Mouse (Mus musculus): ENCODE measurements around the gene Pde6h.

Gene Pde6h

DNA sequence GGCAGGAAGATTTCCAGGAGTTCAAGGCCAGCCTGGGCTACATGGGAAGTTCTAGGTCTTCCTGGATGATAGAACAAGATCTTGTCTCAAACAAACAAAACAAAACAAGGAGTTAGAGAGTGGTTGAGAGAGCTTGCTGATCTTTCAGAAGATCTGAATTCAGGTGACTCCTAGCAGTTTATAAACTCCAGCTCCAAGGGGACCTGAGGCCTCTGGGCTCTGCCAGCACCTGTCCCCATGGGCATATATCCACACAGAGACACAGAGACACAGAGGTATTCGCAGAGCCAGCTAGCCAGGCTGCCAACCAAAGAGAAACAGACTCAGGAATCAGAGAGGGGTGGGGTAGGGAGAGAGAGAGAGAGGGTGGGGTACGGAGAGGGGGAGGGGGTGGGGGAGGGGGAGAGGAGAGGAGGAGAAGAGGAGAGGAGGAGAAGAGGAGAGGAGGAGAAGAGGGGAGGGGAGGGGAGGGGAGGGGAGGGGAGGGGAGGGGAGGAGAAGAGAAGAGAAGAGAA lies 10.8 kb upstream of the Pde6h start:
- DNase-seq (ENCODE audit: low spot score) = no peak

DNA sequence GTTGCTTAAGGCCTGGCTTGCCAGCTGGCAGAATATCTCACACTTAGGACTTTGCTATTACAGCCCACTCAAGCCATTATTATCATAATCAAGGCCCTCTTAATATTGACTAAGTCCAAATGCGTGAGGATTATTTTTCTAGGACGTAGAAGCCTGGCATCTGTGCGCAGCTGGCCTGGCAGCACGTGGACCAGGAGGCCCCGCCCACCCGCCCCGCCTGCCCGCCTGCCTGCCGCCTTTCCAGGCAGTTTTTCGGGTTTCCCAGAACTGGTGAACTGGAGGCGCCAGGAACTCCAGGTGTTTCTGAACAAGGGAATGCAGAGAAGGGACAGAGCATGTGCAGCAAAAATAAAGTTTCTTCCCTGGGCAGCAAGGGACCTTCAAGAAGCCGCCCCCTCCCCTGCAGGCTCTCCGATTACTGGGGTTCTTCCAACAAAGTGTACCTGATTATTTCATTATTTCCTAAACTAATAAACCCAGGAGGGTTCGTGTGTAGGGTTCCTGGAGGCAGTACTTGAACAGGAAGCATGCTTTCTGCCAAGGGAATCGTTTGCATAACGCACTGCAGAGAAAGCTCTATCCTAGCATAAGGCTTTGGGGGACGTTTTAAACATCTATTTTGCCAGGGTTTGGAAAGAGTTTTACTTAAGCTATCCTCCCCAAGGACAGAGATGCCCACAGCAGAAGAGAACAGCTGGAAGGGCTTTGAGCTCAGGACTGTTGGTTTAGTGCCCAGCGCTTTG lies 10.1 kb upstream of the Pde6h start:
- peak; percentile 25 for DNase-seq (ENCODE audit: low spot score)

DNA sequence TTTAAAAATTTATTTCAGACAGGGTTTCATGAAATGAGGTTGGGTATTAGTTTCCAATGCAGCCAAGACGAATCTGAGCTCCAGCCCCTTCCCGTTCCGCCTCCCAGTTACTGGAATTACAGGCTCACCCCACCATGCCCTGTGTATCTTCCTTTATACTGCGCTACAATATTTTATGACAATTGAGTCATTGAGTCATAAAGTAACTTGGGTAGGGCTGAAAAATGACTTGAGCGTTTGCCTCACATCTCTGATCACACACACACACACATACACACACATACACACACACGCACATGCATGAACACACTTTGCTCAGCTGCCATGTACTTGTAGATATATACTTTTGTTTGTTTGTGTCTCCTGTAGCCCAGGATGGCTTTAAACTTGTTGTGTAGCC lies 9.4 kb upstream of the Pde6h start:
- no peak for DNase-seq (ENCODE audit: low spot score)

DNA sequence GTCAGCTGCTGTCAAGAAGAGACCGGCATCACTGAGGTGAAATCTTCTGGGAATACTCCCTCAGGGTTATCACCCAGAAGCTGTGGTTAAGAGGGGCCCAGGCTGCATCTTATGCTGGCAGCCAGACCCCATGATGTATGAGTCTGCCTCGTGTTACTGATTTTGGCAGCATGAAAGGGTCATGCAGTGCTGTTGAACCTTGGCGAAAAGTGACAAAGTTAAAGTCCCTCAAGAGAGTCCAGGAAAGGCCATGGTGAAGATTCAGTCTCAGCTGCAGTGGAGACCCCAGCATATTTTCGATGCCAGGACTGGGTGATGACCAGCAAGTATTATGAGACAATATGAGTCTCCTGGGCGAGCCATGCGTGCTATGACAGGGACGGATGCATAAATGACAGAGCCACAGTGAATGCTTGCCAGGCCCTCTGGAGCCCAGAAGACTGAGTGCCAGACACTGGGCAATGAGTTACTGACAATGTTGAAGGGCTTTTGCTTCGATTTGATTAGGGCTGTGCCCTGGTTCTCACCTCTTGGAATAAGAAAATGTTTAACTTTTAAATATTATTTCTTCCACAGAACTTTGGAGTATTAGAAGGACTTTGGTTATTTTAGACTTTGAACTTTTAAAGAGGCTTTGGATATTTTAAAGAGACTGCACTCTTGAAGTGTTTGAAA lies 7.8 kb upstream of the Pde6h start:
- no peak for DNase-seq (ENCODE audit: low spot score)

DNA sequence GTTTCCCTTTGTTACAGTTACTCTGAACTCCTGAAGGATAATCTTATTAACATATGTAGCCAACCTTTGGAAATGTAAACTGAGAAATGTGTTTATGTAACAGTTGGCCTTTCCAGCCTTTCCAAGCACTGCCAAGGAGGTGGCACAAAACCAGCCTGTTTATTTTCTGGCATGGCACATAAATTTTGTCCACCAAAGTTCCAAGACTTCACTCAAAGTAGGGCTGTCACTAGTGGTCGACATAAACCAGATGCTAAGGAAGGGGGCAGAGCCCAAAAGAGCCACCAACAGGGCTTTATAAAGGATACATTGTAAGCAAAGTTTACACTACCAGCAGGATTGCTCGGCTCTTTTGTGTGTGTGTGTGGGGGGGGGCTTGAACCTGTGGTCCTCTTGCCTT lies 5.7 kb upstream of the Pde6h start:
- DNase-seq (ENCODE audit: low spot score) = no peak

DNA sequence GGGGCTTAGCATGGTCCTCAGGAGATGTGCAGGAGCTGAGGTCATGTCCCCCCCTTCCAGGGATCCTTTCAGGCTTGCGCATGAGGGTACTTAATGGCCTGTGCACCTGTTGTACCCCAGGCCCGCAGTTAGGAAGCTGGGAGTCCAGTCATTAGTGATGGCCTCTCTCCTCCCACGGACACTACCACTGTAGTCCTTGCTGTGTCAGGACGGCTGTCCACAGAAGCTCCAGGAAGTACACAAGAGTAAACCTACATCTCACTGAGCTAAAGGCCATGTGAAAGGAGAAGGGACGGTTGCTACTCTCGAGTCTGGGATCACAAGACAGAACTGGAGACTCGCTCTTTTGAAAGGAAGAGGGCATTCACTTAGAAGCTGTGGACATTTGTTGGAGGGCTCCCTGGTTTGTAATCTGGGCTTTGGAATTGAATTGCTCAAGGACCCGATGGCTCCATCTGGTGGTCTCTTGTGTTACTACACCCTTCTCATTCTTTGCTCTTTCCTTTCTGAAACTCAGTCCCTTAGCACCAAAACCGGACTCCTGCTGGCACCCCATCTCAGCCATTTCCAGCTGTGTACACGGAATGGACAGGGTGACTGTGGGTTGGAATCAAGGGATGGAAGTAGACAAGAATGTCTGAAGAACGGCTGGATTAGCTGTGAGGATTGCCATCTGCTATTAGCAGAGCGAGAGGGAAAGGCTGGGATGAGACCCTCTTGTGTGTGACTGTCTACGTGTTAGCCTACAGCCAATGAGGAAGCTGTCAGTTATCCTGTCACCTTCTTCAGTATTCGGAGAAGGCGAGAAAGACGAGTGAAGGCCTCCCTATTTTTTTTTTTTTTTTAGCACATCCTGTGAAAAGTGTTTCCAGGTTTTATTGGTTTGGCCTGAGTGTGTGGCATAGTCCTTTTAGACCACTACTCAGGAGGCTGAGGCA lies 3.0 kb upstream of the Pde6h start:
- DNase-seq (ENCODE audit: low spot score) = peak; percentile 39

DNA sequence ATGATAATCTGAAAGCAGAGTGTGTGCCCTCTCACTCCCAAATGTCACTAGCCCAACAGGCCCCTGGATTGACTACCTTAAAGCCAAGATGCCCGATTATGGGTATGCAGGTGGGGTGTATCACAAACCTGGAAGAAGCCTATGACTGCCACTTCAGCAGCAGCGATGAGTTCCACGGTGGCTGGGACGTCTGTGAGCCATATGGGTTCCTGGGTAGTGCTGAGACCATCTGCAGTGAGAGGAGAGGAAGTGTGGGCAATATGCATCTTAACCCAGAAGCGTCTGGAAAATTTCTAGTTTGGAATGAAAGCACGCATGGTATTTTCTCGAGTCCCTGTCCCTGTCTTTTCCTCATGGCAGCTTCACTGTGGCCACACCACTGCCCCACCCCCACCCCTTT lies 2.0 kb upstream of the Pde6h start:
- no peak for DNase-seq (ENCODE audit: low spot score)

DNA sequence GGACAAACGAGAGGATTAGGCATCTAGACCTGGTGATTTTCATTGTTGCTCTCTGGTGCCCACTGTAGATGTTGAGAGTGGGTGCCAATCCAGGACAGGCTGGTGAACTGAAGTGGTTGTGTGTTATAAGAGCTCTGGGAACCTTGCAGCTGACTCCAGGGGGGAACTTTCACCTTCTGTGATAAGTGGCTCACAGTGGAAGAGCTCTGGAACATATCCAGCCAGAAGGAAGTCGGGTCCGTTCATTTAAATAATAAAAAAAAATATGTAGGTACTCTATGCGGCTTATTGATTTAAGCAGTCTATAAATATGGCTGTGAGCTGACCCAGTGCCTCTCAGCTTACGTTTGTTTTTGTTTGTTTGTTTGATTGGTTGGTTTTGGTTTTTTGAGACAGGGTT lies 1.6 kb upstream of the Pde6h start, which contains the start of gene Erp27:
Erp27 (minus strand) TSS at position 101 of the 400 bp plus-strand sequence.
- no peak for DNase-seq (ENCODE audit: low spot score)

DNA sequence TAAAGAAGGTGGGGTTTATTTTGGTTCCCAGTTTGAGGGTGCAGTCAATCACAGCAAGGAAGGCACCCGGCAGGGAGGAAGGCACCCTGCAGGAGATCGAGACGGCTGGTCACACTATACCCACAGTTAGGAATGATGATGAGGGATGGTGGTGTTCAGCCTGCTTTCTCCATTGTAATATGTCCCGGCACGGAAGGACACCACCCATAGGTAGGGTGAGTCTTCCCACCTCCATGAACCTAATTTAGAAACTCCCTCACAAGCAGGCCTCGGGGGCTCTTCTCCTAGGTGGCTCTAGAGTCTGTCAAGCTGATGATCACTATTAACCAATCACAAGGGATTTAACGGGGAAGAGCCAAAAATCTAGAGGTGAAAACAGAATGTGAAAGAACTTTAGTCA lies 761 bp upstream of the Pde6h start:
- no peak for DNase-seq (ENCODE audit: low spot score)

DNA sequence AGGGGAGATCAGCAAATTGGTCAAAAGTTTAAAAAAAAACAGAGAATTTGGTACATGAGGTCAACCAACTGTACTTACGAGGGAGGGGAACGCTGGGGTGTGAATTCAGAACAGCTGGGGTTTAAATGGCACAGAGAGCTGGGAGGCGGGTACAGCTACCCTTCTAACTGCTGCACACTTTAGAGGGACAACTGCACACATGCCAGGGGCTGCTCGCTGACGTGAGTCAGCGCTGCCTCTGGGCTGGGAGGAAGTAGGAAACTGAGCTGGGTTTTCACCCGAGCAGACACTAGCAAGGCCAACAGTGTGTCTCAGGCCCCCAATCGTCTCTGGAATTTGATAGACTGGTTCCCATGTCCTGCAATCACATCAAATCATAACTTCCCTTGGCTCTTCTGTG lies 1.4 kb downstream of the Pde6h start:
- no peak for DNase-seq (ENCODE audit: low spot score)

DNA sequence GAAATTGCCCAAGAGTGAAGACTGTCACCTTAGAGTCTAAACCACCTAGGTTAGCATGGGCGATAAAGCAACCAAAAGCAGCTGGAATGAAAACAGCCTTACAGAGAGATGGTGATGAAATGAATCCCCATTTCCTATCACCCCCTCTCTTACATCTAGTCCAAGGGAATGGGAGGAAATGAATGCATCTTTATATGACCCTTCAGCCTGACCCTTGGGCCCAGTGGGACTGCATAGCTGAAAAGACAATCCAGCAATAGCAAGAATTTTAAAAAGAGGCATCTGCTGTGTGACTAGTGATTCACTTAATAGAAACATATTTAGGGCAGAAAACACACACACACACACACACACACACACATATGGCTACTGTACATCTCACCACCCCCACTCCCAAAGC lies 4.0 kb downstream of the Pde6h start:
- DNase-seq (ENCODE audit: low spot score) = no peak

DNA sequence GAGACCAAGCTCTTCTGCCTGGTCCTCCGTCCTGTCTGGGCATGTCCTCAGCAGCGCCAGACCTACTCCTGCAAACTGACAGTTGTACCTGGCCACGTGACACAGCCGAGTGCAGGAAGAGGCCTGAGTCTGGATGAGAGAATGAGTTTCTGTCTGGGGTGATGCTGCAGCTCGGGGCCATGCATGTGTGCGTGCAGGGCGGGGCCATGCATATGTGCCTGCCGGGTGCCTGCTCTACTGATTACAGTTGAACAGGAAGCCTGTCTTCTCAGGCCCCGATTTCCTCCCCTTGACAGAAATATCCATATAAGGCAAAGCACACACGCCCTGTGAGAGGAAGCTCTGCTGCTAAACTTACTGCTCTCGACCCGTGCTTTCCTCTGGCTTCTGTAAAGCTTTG lies 7.0 kb downstream of the Pde6h start:
- no peak for DNase-seq (ENCODE audit: low spot score)

DNA sequence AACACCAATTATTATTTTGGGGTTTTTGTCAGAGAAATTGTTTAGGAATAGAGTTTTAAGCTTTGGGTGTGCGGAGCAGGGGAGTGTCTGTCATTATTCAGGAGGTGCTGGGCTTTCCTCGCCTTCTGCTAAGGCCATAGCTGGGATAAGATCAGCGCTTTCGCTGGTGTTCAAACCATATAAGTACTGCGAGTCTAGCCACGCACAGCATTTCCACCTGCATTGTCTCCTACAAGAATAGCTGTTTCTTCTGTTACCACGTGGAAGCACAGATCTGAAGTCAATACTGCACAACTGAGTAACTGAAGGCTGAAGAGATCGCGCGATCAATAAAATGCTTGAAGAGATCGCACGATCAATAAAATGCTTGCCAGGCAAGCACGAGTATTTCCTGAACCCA lies 7.6 kb downstream of the Pde6h start:
- no peak for DNase-seq (ENCODE audit: low spot score)

DNA sequence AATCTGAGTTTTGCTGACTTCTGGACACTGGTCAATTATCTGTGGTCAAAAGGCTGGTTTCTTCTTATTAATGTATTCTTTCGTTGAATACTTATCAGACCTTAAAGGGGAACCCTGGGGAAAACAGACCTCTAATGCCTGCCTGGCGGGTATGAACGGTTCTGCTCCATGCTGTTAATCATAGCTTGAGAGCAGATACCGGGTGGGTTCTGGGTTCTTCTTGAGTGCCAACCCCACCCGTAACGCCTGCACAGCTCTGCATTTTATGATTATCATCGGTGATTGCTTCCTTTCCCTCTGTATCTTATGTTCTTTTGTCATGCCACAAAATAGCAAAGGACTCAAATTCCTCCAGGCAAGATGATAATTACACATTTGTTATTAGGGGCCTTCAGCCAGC lies 10.4 kb downstream of the Pde6h start:
- no peak for DNase-seq (ENCODE audit: low spot score)

DNA sequence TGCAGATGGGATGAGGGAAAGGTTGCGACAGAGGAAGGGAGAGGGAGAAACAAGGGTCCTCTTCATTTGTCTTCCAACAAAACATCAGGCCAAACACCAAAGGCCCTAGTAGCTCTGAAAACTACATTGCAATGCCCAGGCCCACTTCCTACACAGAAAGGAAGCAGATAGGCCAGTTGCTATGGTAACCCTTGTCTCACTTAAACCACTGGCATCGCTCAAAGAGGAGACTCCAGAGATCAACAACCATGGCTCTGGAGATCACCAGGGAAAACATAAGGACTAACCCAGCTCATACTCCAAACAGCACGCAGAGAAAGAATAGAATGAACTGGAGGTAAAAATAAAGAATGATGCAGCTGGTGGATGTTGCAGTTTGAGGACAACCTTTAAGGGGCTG lies 11.6 kb downstream of the Pde6h start:
- DNase-seq (ENCODE audit: low spot score) = no peak

DNA sequence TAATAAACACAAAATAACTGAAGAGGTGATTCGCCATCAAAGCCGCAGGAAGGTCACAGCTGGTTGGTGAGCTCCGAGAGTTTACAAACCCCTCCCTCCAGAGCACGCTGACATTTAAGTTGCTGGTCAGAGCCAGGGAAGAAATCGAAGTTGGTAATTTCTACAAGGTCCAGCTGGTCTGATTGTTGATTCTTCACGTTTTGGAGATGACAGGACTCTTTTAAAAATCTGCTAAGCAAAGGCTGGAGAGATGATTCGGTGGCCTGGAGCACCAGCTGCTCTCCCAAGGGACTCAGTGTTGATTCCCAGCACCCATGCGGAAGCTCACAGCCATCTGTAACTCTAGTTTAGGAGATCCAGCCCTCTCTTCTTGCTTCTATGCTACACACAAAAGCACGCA lies 12.7 kb downstream of the Pde6h start:
- DNase-seq (ENCODE audit: low spot score) = no peak

DNA sequence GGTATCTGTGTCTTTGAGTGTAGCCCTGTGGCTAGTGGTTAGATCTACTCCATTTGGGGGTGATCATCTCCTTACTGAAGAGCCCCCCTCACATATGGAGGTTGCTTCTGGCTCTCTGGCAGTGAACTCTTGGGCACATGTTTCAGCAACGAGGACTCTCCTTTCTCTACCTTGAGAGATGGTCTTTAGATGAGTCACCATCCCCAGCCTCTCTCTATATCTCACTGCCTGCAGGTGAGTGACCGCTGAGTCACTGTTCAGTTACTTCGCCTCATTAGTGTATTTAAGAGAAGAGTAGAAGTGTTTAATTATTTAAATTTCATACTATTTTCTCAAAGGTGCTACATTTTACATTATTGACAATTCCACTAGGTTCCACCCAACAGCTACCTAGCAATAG lies 13.5 kb downstream of the Pde6h start:
- no peak for DNase-seq (ENCODE audit: low spot score)

DNA sequence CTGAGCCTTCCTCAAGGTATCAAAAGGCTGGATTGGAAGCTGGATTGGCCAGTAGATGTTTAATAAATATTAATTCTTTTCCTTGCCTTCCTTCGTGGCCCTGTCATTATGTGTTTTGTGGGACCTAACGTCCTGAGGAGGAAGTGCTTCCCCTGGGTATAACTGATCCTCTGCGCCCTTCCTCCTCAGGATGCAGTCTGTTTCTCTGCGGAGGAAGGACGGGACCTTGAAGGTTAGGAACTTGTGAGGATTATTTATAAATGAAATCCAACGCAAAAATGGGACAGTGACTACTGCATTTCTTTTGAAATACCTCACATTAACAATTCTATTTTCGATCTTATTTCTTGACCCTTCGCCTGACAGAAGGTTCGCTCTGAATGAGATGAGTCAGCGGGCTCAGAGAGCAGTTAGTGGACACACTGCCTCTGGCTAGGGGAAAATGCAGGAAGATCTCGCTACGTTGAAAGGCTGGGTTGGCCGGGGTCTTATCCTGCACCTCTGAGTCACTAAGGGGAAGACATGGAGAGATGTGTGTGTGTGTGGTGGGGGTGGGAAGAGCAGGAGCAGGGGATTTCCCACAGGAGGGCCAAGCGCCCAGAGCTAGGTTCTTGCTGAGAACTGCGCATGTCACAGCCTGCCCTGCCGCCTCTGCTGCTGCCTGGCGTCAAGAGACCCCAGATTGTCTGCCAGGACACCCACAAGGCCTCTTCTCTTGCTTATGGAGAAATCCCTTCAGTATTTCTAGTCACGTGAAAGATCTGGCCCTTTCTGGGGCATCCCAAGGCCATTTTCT lies 14.9 kb downstream of the Pde6h start:
- no peak for DNase-seq (ENCODE audit: low spot score)

DNA sequence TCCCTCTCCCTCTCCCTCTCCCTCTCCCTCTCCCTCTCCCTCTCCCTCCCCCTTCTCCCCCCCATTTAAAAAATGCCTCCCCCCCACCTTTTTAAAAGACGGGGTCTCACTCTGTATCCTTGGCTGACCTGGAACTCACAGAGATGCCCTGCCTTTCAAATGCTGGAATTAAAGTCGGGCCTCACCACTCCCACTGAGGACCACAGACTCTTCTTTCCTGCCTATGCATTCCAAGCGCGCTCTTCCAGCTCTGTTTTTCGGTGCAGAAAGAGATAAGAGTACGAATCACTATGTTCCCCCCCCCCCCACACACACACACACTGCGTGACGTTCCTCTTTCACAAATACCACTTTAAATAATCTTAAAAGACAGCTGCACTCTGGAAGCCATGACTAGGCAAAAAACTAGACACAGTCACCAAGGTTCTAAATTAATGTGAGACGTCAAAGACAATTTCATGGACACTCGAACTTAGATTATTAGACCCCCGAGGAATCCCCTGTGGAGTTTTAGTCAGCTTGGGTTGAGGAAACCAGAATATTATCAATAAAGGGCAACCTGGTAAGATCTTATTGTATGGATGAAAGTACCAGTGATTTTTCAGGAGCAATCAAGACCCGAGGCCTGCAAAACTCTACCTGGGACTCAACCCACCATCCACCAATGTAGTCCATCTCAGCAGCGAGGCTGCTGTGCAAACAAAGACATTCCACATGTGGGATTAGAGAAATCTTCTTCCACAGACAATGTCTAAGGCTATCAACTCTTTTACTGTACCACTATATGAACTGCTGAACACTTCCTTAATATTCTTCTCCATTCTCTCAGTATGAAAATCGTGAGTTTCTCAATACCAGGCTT lies 15.9 kb downstream of the Pde6h start:
- no peak for DNase-seq (ENCODE audit: low spot score)

DNA sequence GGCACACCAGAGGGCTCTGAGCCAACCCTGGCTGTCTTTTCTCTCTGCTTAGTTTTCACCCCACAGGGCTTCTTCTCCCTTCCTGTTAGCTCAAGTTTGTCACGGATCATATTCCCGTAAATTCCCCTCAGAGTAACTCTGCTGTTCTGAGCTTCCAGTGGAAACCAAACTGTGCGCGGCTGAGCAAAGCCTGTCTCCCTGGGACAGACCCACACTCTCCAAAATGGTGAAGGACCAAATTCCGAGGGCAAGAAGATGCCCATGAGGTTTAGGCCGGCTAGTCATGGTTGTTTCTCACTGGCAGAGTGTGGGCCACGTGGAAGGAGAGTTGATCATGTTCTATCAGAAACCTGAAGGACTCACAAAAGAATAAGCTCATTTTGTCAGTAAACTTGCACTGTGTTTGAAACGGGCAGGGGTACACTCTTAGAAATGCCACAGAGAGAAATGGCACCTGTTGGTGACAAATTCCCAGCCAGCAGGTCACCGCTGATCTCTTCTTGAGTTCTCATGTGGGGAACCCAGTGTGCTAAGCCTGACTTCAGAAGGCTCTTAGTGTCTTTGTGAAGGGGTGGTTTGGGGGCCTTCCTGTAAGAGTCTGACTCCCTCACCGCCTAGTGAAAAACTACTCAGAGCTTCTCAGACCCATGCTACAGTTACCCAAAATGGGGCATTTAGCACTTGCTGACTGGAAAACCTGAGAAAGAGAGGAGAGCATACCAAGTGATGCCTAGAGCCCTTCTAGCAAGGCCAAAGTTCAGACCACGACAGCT lies 16.7 kb downstream of the Pde6h start:
- no peak for DNase-seq (ENCODE audit: low spot score)

Data from ovary, postnatal 36 days (tissue).